Mouse (Mus musculus): ENCODE measurements around the gene Smad3. TPM values are rescaled to one million over a fixed set of nuclear protein-coding genes. Genes with fewer than 3 reads are reported as not detected.
A peak's percentile ranks its signal among the peaks of the same experiment; 100 is the strongest.

Smad3 gene
- 17.5 and 19.6 TPM in 2 replicates for polyA plus RNA-seq (2015; fragmentation: Nextera tagmentation; extraction: Ambion mirVana)

DNA sequence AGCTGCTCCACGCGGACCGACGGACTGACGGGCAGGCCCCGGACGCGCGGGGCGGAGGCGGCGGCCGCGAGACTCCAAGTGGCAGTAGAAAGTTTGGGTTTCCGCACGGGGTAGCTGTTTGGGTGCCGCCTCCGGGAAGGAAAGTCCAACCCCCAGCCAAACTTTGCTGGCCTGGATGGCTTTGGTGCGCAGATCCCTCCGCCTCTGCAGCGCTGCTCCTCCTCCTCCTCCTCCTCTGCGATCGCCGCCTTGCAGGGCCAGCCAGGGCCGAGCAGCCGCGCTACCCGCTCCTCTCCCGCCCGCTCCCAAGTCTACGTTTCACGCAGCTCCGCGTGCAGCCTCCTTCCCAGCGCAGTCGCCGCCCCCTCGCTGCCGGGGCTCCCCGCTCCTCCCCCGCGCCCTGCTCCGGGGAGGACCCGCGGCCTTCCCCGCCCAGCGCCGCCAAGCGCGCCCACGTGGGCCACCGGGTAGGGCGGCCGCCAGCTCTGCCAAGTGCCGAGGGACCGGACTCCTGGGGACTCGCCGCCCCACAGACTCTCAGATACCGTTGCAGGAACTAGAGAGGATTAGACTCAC is at the start of gene Smad3:
Smad3 (minus strand) TSS at position 130 of the 576 bp plus-strand sequence.
- peak within 1 kb of the TSS; percentile 91 for H3K4me3 ChIP-seq (replicated peaks)
- peaks cover 51% of the 10 kb centered on the region for H3K4me1 ChIP-seq
- H3K36me3 ChIP-seq, result no peaks in the 10 kb centered on the region
- peak within 1 kb of the TSS; percentile 98 for H3K9ac ChIP-seq
- ATAC-seq (ENCODE audit: insufficient read depth, low FRiP score, low read depth), result peak; percentile 94
- no peaks in the 10 kb centered on the region for H3K27me3 ChIP-seq (replicated peaks)
- H3K9me3 ChIP-seq, result no peaks in the 10 kb centered on the region
- WGBS, result 0% methylated on average over 57 of the region's 59 CpGs
- H3K27ac ChIP-seq, result peak within 1 kb of the TSS; percentile 97
- peak within 1 kb of the TSS; percentile 74 for H3K4me2 ChIP-seq

DNA sequence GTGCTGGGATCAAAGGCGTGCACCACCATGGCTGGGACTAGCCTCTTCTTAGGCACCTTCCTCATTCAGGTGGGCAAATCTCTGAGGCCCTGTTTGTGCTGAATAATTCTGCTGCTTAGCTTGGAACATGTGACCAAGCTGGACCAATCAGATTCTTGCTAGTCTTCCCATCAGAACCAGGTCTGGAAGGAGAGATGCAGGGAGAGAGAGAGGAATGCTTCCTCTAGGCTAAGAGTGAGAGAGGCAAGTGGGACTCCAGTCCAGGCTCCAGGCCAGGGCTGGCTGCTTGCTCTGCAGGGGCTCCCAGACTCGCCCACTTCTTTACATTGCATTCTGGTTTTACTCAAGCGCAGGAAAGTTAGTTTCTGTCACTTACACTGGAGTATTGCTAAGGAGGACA is 47.1 kb upstream of the Smad3 start:
- H3K4me1 ChIP-seq, result peaks cover 7% of the 10 kb centered on the region
- H3K36me3 ChIP-seq, result no peaks in the 10 kb centered on the region
- no peaks in the 10 kb centered on the region for H3K9me3 ChIP-seq
- 47% methylated on average over 3 of the region's 3 CpGs for WGBS
- no peaks in the 10 kb centered on the region for H3K27me3 ChIP-seq (replicated peaks)
- no peak overlapping the region for H3K4me2 ChIP-seq
- H3K27ac ChIP-seq, result no peak overlapping the region
- no peak for ATAC-seq (ENCODE audit: insufficient read depth, low FRiP score, low read depth)
- H3K4me3 ChIP-seq (replicated peaks), result no peak overlapping the region
- no peak overlapping the region for H3K9ac ChIP-seq

GRCm38 (mm10) chr9:63803181-63803591 is 45.4 kb upstream of the Smad3 start:
- Histone ChIP-seq H3K36me3 (no peaks in the 10 kb centered on the region), H3K4me2 (peak overlapping the region; percentile 24), H3K4me1 (peaks cover 7% of the 10 kb centered on the region), H3K9me3 (no peaks in the 10 kb centered on the region), H3K4me3 (replicated peaks) (no peak overlapping the region), H3K27ac (peak overlapping the region; percentile 65), H3K9ac (no peak overlapping the region), H3K27me3 (replicated peaks) (no peaks in the 10 kb centered on the region)
- 11% methylated on average over 8 of the region's 8 CpGs for WGBS
- ATAC-seq (ENCODE audit: insufficient read depth, low FRiP score, low read depth), result peak; percentile 71

- H3K4me1 ChIP-seq, result peaks cover 7% of the 10 kb centered on the region
- no peak overlapping the region for H3K4me2 ChIP-seq
- WGBS, result 79% methylated on average over 7 of the region's 7 CpGs
- H3K27ac ChIP-seq, result peak overlapping the region; percentile 65; the same call in 1 of the 2 replicates
- no peak for ATAC-seq (ENCODE audit: insufficient read depth, low FRiP score, low read depth)
- H3K9ac ChIP-seq, result no peak overlapping the region
- H3K4me3 ChIP-seq (replicated peaks), result no peak overlapping the region
- no peaks in the 10 kb centered on the region for H3K36me3 ChIP-seq
- no peaks in the 10 kb centered on the region for H3K27me3 ChIP-seq (replicated peaks)
- H3K9me3 ChIP-seq, result no peaks in the 10 kb centered on the region
Observed at GRCm38 (mm10) chr9:63802504-63802903, 44.7 kb upstream of the Smad3 start.

GRCm38 (mm10) chr9:63802080-63802479 is 44.3 kb upstream of the Smad3 start:
- Histone ChIP-seq H3K27me3 (replicated peaks) (no peaks in the 10 kb centered on the region), H3K9me3 (no peaks in the 10 kb centered on the region), H3K4me3 (replicated peaks) (no peak overlapping the region), H3K36me3 (no peaks in the 10 kb centered on the region), H3K4me1 (peaks cover 7% of the 10 kb centered on the region), H3K9ac (no peak overlapping the region), H3K4me2 (no peak overlapping the region), H3K27ac (no peak overlapping the region)
- WGBS, result 75% methylated on average over 5 of the region's 5 CpGs
- no peak for ATAC-seq (ENCODE audit: insufficient read depth, low FRiP score, low read depth)

GRCm38 (mm10) chr9:63796429-63796828 is 38.6 kb upstream of the Smad3 start:
- no peaks in the 10 kb centered on the region for H3K36me3 ChIP-seq
- no peak for ATAC-seq (ENCODE audit: insufficient read depth, low FRiP score, low read depth)
- WGBS, result 65% methylated on average over 3 of the region's 3 CpGs
- no peak overlapping the region for H3K9ac ChIP-seq
- H3K4me3 ChIP-seq (replicated peaks), result no peak overlapping the region
- H3K4me1 ChIP-seq, result peaks cover 17% of the 10 kb centered on the region
- H3K27me3 ChIP-seq (replicated peaks), result no peaks in the 10 kb centered on the region
- H3K9me3 ChIP-seq, result no peaks in the 10 kb centered on the region
- H3K4me2 ChIP-seq, result no peak overlapping the region
- H3K27ac ChIP-seq, result no peak overlapping the region

- ATAC-seq (ENCODE audit: insufficient read depth, low FRiP score, low read depth), result peak; percentile 72; the same call in 1 of the 2 replicates
- Histone ChIP-seq H3K9me3 (no peaks in the 10 kb centered on the region), H3K4me3 (replicated peaks) (no peak overlapping the region), H3K27me3 (replicated peaks) (no peaks in the 10 kb centered on the region), H3K9ac (no peak overlapping the region), H3K36me3 (no peaks in the 10 kb centered on the region), H3K4me2 (no peak overlapping the region), H3K4me1 (peaks cover 21% of the 10 kb centered on the region), H3K27ac (no peak overlapping the region)
- 41% methylated on average over 10 of the region's 10 CpGs for WGBS
Observed at GRCm38 (mm10) chr9:63793731-63794495, 36.1 kb upstream of the Smad3 start.

DNA sequence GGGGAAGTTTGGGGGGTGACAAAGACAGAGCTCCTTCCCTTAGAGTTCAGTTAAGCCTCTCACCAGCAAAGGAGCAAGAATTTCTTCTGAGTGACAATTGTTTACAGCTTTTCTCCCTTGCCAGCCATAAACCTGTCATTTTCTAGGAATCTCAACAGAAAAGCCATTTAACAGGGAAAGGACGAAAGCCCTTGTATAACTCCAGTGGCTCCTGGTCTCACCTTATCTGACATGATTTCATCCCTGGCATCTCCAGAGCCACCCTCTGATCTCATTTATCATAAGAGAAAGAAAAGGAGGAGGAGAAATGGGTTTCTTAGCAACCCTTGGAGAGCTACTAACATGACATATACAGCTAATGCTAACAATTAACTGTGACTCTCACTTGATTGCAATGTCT is 33.9 kb upstream of the Smad3 start:
- no peak overlapping the region for H3K9ac ChIP-seq

DNA sequence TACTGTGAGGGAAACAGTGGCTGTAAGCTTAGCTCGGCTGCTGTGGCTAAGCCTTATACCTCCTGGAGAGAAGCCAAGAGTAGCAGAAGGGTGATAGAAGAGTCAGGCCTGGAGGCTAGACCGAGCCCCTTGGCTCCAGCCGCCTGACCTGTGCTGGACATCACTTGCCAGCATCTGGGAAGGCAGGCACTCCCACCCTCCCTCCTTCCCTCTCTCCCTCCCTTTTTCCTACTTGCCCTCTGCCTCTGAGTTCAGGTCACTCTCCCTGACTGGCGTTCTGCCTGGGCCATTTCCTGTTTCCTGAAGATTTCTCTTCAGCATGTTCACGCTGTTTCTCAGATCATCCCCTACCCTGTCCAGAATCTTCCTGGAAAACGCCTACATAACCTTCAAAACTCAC is 33.5 kb upstream of the Smad3 start:
- H3K4me2 ChIP-seq, result no peak overlapping the region
- 16% methylated on average over 6 of the region's 6 CpGs for WGBS
- no peaks in the 10 kb centered on the region for H3K9me3 ChIP-seq

More for the DNA sequence above, 33.9 kb upstream of the Smad3 start:
- H3K4me2 ChIP-seq, result no peak overlapping the region
- no peaks in the 10 kb centered on the region for H3K36me3 ChIP-seq
- H3K27me3 ChIP-seq (replicated peaks), result no peaks in the 10 kb centered on the region
- 43% methylated on average over 1 of the region's 1 CpGs for WGBS
- no peak overlapping the region for H3K4me3 ChIP-seq (replicated peaks)
- no peak for ATAC-seq (ENCODE audit: insufficient read depth, low FRiP score, low read depth)
- H3K9me3 ChIP-seq, result no peaks in the 10 kb centered on the region
- H3K4me1 ChIP-seq, result peaks cover 30% of the 10 kb centered on the region
- H3K27ac ChIP-seq, result peak overlapping the region; percentile 52; the same call in 1 of the 2 replicates

GRCm38 (mm10) chr9:63790222-63790621 is 32.4 kb upstream of the Smad3 start:
- Histone ChIP-seq H3K4me3 (replicated peaks) (no peak overlapping the region), H3K36me3 (no peaks in the 10 kb centered on the region), H3K9ac (no peak overlapping the region), H3K4me2 (no peak overlapping the region), H3K27me3 (replicated peaks) (no peaks in the 10 kb centered on the region), H3K4me1 (peaks cover 42% of the 10 kb centered on the region), H3K9me3 (no peaks in the 10 kb centered on the region), H3K27ac (no peak overlapping the region)
- WGBS, result 88% methylated on average over 4 of the region's 4 CpGs
- no peak for ATAC-seq (ENCODE audit: insufficient read depth, low FRiP score, low read depth)

More for the DNA sequence above, 33.5 kb upstream of the Smad3 start:
- Histone ChIP-seq H3K4me3 (replicated peaks) (no peak overlapping the region), H3K9ac (no peak overlapping the region), H3K27me3 (replicated peaks) (no peaks in the 10 kb centered on the region), H3K27ac (peak overlapping the region; percentile 52), H3K36me3 (no peaks in the 10 kb centered on the region), H3K4me1 (peaks cover 35% of the 10 kb centered on the region)
- ATAC-seq (ENCODE audit: insufficient read depth, low FRiP score, low read depth), result no peak

- WGBS, result 41% methylated on average over 7 of the region's 7 CpGs
- H3K9me3 ChIP-seq, result no peaks in the 10 kb centered on the region
- no peak overlapping the region for H3K4me2 ChIP-seq
- H3K27me3 ChIP-seq (replicated peaks), result no peaks in the 10 kb centered on the region
- H3K27ac ChIP-seq, result no peak overlapping the region
- H3K4me1 ChIP-seq, result peaks cover 45% of the 10 kb centered on the region
- no peaks in the 10 kb centered on the region for H3K36me3 ChIP-seq
- no peak overlapping the region for H3K4me3 ChIP-seq (replicated peaks)
- H3K9ac ChIP-seq, result no peak overlapping the region
- no peak for ATAC-seq (ENCODE audit: insufficient read depth, low FRiP score, low read depth)
Observed at GRCm38 (mm10) chr9:63789386-63789785, 31.6 kb upstream of the Smad3 start.

- Histone ChIP-seq H3K27me3 (replicated peaks) (no peaks in the 10 kb centered on the region), H3K4me1 (peaks cover 34% of the 10 kb centered on the region)
Observed at GRCm38 (mm10) chr9:63787606-63788005, 29.8 kb upstream of the Smad3 start.

More at GRCm38 (mm10) chr9:63787606-63788005, 29.8 kb upstream of the Smad3 start:
- no peak for ATAC-seq (ENCODE audit: insufficient read depth, low FRiP score, low read depth)
- WGBS, result 23% methylated on average over 3 of the region's 3 CpGs
- no peak overlapping the region for H3K4me3 ChIP-seq (replicated peaks)
- H3K27ac ChIP-seq, result no peak overlapping the region
- H3K9ac ChIP-seq, result no peak overlapping the region
- no peaks in the 10 kb centered on the region for H3K9me3 ChIP-seq
- H3K36me3 ChIP-seq, result no peaks in the 10 kb centered on the region
- H3K4me2 ChIP-seq, result no peak overlapping the region

Data from stomach, embryonic 15.5 days (tissue).